17 mouse cellular contexts compared by ENCODE assay signal in genomic region chr7:3345301-3345700, GRCm38 (mm10). TPM values are rescaled to one million over a fixed set of nuclear protein-coding genes. Genes with fewer than 3 reads are reported as not detected.
"Had no signal": no experiment of that assay in that cellular context is flagged by ENCODE, and none has a peak within 500 bp of the region (broad histone marks: within the 10 kb centered on the region; RNA-seq: fewer than 3 reads in every experiment).

No protein-coding gene starts in this region.

- H3K9me3 ChIP-seq: neural tube, embryonic 13.5 days; neural tube, embryonic 15.5 days; stomach, embryonic 15.5 days had no signal

- H3K27me3 ChIP-seq: neural tube, embryonic 13.5 days; neural tube, embryonic 15.5 days; stomach, embryonic 15.5 days had no signal

- H3K4me3 ChIP-seq: neural tube, embryonic 13.5 days; neural tube, embryonic 15.5 days; stomach, embryonic 15.5 days had no signal

- H3K27ac ChIP-seq: neural tube, embryonic 13.5 days; neural tube, embryonic 15.5 days; stomach, embryonic 15.5 days; stomach, postnatal 0 days had no signal

- H3K4me1 ChIP-seq: neural tube, embryonic 13.5 days; neural tube, embryonic 15.5 days; stomach, embryonic 15.5 days had no signal

- DNase-seq: retina, postnatal 1 day; right cerebral cortex, adult 18-20 months; right cerebral cortex, postnatal 14 days; right cerebral cortex, postnatal 25 days; right cerebral cortex, postnatal 4 days; spleen, adult 18-20 months; thymus, adult 18-20 months; thymus, adult 2 months; thymus, postnatal 14 days; thymus, postnatal 25 days; thymus, postnatal 36 days; thymus, postnatal 4 days had no signal

- H3K4me2 ChIP-seq: neural tube, embryonic 13.5 days; neural tube, embryonic 15.5 days; stomach, embryonic 15.5 days had no signal

- H3K9ac ChIP-seq: neural tube, embryonic 13.5 days; neural tube, embryonic 15.5 days; stomach, embryonic 15.5 days had no signal

RNA-seq across cellular contexts. Expression of gene Cacng7, which starts 12.5 kb away (rescaled TPM):
- total RNA-seq: neutrophil, adult 5-6 weeks had no signal

RNA-seq across cellular contexts. Expression of gene Cacng8, which starts 45.2 kb away (rescaled TPM):
- total RNA-seq: neutrophil, adult 5-6 weeks had no signal
